Mouse (Mus musculus): Measurements from ENCODE around the gene Rp2.
"Not testable (repeated sequence)": the region's sequence is repeated elsewhere in the genome, so short reads cannot be mapped to it uniquely, and the experiment has no call there.

GRCm38 (mm10) chrX:20391964-20392363 lies 27.7 kb downstream of the Rp2 start:
- TF ChIP-seq POLR2A, CTCF (IDR thresholded peaks at IDR 0.05; ENCODE audit: extremely low read depth, insufficient read depth, low read length): not testable (repeated sequence)

Data from cortical plate, adult 2 months (tissue).